Mouse (Mus musculus) CH12.LX (cell line): ENCODE results near the gene Zswim3.

Experiments used
- CTCF ChIP-seq, 2 experiments: IDR thresholded peaks in 1 of 2; conservative IDR thresholded peaks in 1 of 2; 2 replicates each; pipeline ENCODE4 v1.5.1; 2011 to 2012; ENCODE audit warnings: low read depth in 2 of 2, low read length in 2 of 2, improper control_type of control experiment in 1 of 2, inconsistent platforms in 1 of 2, mild to moderate bottlenecking in 1 of 2, moderate library complexity in 1 of 2
- HCFC1 ChIP-seq: IDR thresholded peaks from 2 replicates; pipeline ENCODE4 v1.6.1; 2012; ENCODE audit warnings: low read depth, mild to moderate bottlenecking, inconsistent platforms, low read length, improper control_type of control experiment
- MAZ ChIP-seq: IDR thresholded peaks from 2 replicates; pipeline ENCODE4 v1.6.1; 2012; ENCODE audit warnings: low read depth, mild to moderate bottlenecking, inconsistent platforms, low read length, improper control_type of control experiment, moderate library complexity
- MYC ChIP-seq: IDR thresholded peaks from 2 replicates; pipeline ENCODE4 v1.6.1; 2011; ENCODE audit warnings: low read depth, mild to moderate bottlenecking, improper control_type of control experiment, low read length
- POLR2AphosphoS2 ChIP-seq: IDR thresholded peaks from 2 replicates; pipeline ENCODE4 v1.6.1; 2011; ENCODE audit warnings: low read depth, low read length, improper control_type of control experiment
- USF1 ChIP-seq: IDR thresholded peaks from 2 replicates; pipeline ENCODE4 v1.6.1; 2014; ENCODE audit warnings: low read depth, mild to moderate bottlenecking, inconsistent platforms, low read length, improper control_type of control experiment

- TF ChIP-seq MYC (no peak), CTCF (conservative IDR thresholded peaks at IDR 0.05 in 1 of 2, IDR thresholded peaks at IDR 0.05 in 1 of 2; ENCODE audit: low read depth in 2 of 2, low read length in 2 of 2) (no peak), POLR2AphosphoS2 (no peak), MAZ (no peak), HCFC1 (no peak), USF1 (no peak)
Observed at GRCm38 (mm10) chr2:164827146-164827850, 22.4 kb downstream of the Zswim3 start.
